Mouse (Mus musculus) cortical plate, adult 2 months (tissue): ENCODE results near the gene Zmynd8. TPM values are rescaled to one million over a fixed set of nuclear protein-coding genes. Genes with fewer than 3 reads are reported as not detected.

Experiments used
- H3K27ac ChIP-seq: fragments of 200-500 bp; 2 replicates; pipeline ENCODE4 v1.5.1; 2012; ENCODE audit warnings: low read length, control low read depth, inconsistent platforms; ENCODE audit not compliant: insufficient read depth
- H3K4me1 ChIP-seq: fragments of 200-500 bp; 2 replicates; pipeline ENCODE4 v1.6.1; 2011; ENCODE audit warnings: low read length; ENCODE audit not compliant: control insufficient read depth, insufficient read depth
- H3K4me3 ChIP-seq: fragments of 200-500 bp; 2 replicates; pipeline ENCODE4 v1.5.1; 2011; ENCODE audit warnings: mild to moderate bottlenecking, low read length, control low read depth; ENCODE audit not compliant: insufficient read depth
- CTCF ChIP-seq: fragments of 200-500 bp; IDR thresholded peaks from 2 replicates; pipeline ENCODE4 v1.5.1; 2011; ENCODE audit warnings: mild to moderate bottlenecking, control low read depth, low read length; ENCODE audit not compliant: insufficient read depth; ENCODE audit errors: extremely low read depth
- POLR2A ChIP-seq: fragments of 200-500 bp; IDR thresholded peaks from 2 replicates; pipeline ENCODE4 v1.6.1; 2011; ENCODE audit warnings: mild to moderate bottlenecking, low read length, control low read depth; ENCODE audit not compliant: insufficient read depth; ENCODE audit errors: extremely low read depth
- polyA plus RNA-seq: library from polyadenylated mRNA; depleted of rRNA; stranded (reverse); fragments of >200 nt; gene quantifications from 2 replicates; pipeline ENCODE4 v1.2.3, GENCODE M21; 2012

The Zmynd8 gene
- polyA plus RNA-seq, 1 experiment, result 90.5 TPM

- Histone ChIP-seq H3K27ac (peak overlapping the region; percentile 96), H3K4me1 (peaks cover 26% of the 10 kb centered on the region), H3K4me3 (no peak overlapping the region)
- no peak for TF ChIP-seq CTCF
- TF ChIP-seq POLR2A, result no peak
These were observed 17.0 kb downstream of the Zmynd8 start for GRCm38 (mm10) chr2:165881585-165882431.

- no peak overlapping the region for H3K4me3 ChIP-seq
- no peak overlapping the region for H3K27ac ChIP-seq
- peaks cover 27% of the 10 kb centered on the region for H3K4me1 ChIP-seq
- TF ChIP-seq POLR2A, result no peak
- no peak for TF ChIP-seq CTCF
These were observed 17.6 kb downstream of the Zmynd8 start for GRCm38 (mm10) chr2:165881220-165881584.

GRCm38 (mm10) chr2:165880501-165881182 is 18.2 kb downstream of the Zmynd8 start:
- TF ChIP-seq CTCF (no peak), POLR2A (no peak)
- H3K4me3 ChIP-seq, result no peak overlapping the region
- H3K4me1 ChIP-seq, result peaks cover 26% of the 10 kb centered on the region
- H3K27ac ChIP-seq, result peak overlapping the region; percentile 98

- peak overlapping the region; percentile 98 for H3K27ac ChIP-seq
- no peak for TF ChIP-seq POLR2A
- no peak for TF ChIP-seq CTCF
- peak overlapping the region; percentile 55 for H3K4me3 ChIP-seq
- peaks cover 27% of the 10 kb centered on the region for H3K4me1 ChIP-seq
These were observed 19.2 kb downstream of the Zmynd8 start for GRCm38 (mm10) chr2:165879403-165880178.

- H3K27ac ChIP-seq, result peak overlapping the region; percentile 98
- H3K4me1 ChIP-seq, result peaks cover 32% of the 10 kb centered on the region
- TF ChIP-seq POLR2A, result no peak
- no peak for TF ChIP-seq CTCF
- H3K4me3 ChIP-seq, result peak overlapping the region; percentile 55
These were observed 19.9 kb downstream of the Zmynd8 start for GRCm38 (mm10) chr2:165878907-165879361.

GRCm38 (mm10) chr2:165878021-165878585 is 20.7 kb downstream of the Zmynd8 start:
- H3K4me3 ChIP-seq, result peak overlapping the region; percentile 55
- TF ChIP-seq POLR2A, result no peak
- no peak for TF ChIP-seq CTCF
- peak overlapping the region; percentile 79 for H3K27ac ChIP-seq
- H3K4me1 ChIP-seq, result peaks cover 39% of the 10 kb centered on the region

- Histone ChIP-seq H3K27ac (peak overlapping the region; percentile 79), H3K4me3 (peak overlapping the region; percentile 19), H3K4me1 (peaks cover 34% of the 10 kb centered on the region)
- TF ChIP-seq CTCF (no peak), POLR2A (no peak)
These were observed 21.6 kb downstream of the Zmynd8 start for GRCm38 (mm10) chr2:165877180-165877579.

GRCm38 (mm10) chr2:165876201-165876918 is 22.5 kb downstream of the Zmynd8 start:
- TF ChIP-seq CTCF (no peak), POLR2A (no peak; the same call in 1 of the 2 replicates)
- Histone ChIP-seq H3K4me1 (peaks cover 32% of the 10 kb centered on the region), H3K4me3 (peak overlapping the region; percentile 19), H3K27ac (peak overlapping the region; percentile 79)
